Mouse (Mus musculus) heart, adult 9 months (tissue): ENCODE data around the gene Aqp3.

Source experiments
- DNase-seq, 2 experiments: peaks; one replicate each; pipeline ENCODE4 v3.0.0; 2022; ENCODE audit warnings: low spot score in 2 of 2

Gene Aqp3

DNA sequence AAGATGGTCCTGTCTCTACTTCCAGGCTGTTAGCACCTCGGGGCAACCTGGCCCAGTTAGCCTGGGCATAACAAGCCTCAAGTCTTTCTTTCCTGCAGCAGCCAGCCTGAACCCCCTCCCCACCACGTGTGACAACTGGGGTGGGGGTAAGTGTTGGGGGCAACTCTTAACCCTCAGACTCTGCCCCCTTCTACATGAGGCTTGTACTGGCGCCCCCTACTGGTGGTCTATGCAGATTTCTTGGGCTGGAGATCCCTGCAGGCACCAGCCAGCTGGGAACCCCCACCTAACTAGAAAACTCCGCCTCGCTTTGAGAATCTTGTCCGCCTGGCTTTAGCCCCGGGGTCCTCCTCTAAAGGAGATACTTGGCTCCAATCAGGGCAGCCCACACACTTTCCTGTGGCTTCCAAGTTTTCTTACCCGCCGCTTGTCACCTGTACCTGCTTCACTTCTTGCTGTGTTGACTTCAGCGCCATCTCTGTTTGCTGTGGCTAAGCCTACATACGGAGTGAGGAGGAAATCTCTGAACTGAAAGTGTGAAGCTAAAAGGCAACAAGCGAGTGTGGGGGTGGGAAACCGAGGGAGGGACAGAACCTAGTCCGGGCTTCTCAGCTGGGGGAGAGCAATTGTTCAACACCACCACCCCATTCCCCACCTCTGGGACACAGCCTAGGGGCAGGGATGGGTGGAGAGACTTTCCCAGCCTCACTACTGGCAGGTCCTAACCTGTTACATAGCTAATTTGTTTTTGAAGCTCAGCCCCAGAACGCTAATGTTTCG, 33.9 kb downstream of the Aqp3 start:
- no peak for DNase-seq

DNA sequence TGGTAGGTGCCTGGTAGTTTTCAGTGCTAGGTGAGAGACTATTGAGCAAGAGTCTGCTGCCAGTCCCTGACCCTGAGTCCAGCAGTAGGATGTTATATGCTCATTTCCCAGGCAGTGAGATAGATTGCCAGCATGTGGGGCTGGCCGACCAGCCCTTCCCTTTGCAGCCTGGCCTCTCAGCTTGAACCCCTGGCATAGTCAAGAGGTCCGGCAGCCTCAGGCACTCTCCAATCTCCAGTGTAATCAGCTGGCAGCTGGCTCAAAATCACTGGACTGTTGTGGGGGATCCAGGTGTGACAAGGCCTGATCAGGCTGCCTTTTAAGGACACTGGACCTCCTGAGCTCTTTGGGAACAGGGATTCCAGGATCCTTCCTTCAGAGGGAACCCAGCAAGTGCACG, 34.6 kb downstream of the Aqp3 start:
- no peak for DNase-seq

GRCm38 (mm10) chr4:41057361-41057760, 40.6 kb downstream of the Aqp3 start:
- no peak for DNase-seq

DNA sequence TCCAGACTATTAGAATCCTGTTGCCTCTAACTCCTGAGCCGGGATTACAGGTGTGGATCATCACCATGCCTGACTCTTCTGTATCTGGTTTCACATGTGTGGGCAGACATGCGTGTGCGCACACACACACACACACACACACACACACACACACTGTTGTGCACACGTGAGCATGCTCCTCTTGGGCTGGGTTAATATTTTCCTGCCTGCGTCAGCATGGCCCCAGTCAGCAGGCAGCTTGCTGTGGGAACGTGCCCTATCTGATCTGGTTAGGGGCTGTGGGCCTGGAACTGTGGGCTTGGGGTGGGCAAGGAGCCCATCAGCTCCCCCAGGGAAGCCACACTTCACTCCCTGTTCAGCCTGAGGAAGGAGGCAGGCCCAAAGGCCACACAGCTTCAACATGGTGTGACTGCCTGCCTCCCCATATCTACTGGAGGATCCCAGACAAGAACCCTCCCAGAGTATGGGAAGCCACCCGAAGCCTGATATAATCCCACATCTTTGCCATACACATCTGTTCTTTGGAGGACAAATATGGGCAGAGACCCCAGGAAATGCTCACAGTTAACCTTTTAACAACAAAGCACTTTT, 41.1 kb downstream of the Aqp3 start:
- no peak for DNase-seq

GRCm38 (mm10) chr4:41056253-41056652, 41.7 kb downstream of the Aqp3 start:
- no peak for DNase-seq

GRCm38 (mm10) chr4:41055111-41055510, 42.9 kb downstream of the Aqp3 start:
- DNase-seq = no peak

GRCm38 (mm10) chr4:41051781-41052180, 46.2 kb downstream of the Aqp3 start:
- DNase-seq = no peak

- DNase-seq = peak in 1 of 2 experiments; percentile 81
Observed at GRCm38 (mm10) chr4:41050726-41051675, 47.0 kb downstream of the Aqp3 start.

GRCm38 (mm10) chr4:41048926-41049325, 49.1 kb downstream of the Aqp3 start:
- no peak for DNase-seq

DNA sequence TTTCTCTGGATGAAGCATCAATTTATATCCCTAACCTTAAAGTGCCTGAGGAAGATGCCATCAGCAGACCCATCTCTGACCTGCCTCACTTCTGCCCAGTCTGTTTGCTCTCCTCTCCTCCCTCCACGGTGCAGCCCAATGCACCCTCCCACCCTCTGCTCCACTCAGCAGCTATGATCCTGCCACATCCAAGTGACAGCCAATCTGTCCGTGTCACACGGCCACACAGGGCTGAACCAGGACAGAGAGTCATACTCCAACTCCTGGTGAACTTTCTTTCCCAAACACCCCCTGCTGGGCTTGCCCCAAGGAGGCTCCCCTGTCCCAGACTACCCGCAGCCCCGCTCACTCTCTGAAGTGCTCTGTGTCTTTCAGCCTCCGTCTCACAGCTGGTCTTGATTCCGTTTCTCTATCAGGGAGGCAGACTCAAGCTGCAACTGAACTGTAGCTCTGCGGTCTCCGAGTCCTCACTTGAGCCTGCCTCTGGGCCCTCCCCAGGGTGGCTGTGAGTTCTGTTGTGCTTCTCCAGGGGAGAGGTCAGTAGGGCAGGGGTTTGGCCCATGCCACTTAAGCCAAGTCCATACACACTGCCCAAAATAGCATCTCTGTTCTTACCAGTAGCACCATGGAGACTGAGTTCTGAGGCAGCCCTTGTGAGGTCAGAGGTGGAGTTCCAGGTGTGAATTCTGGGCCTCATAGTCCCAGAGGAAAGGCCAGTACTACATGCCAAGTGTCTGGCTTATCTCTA, 50.3 kb downstream of the Aqp3 start, which contains the start of gene Aqp7:
TSS of gene Aqp7 (minus strand) at position 616 of the 748 bp plus-strand sequence.
- DNase-seq = peak; percentile 65 to 80

DNA sequence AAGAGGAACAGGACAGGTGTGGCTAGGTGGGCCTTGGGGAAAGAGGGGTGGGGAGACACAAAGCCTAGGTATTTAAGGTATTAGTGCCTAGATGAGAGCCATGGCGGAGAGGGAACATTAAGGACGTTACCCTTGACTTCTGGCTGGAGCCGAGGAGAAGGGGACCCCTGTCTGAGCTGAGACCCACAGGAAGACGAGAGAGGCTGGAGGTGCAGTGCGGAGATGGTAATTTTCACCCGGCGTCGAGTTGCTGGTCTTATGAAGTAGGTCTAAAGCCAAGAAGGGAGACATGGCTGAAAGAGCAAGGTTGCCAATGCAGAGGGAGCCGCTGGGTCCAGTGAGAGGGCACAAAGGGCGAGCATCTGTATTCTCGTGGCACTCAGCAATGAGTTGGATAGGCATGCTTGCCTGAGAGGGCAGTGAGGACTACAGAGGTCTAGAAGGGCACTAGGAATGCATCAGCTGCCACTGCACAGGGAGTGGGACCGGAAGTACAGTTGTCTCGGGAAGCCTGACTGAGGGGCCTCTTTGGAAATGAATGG, 51.7 kb downstream of the Aqp3 start:
- no peak for DNase-seq

DNA sequence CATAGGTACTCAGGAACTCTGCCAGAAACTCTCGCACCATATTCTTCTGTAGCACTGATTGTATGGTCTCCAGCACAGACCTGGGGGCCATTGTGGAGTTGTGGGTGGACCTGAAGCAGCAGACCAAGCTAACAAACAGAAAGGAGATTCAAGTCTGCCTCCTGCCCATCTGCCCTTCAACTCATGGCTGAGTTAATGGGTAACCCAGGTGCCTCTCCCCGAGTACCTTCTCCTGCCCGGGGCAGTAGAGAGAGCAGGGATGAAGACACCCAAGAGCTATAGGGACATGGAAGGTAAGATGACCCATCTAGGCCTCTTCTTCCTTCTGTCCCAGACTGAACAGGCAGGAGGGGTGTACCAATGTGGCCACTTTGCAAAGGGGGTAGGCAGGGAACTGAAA, 52.7 kb downstream of the Aqp3 start:
- DNase-seq = no peak

GRCm38 (mm10) chr4:41043961-41044360, 54.0 kb downstream of the Aqp3 start:
- DNase-seq = peak; percentile 35 to 42

DNA sequence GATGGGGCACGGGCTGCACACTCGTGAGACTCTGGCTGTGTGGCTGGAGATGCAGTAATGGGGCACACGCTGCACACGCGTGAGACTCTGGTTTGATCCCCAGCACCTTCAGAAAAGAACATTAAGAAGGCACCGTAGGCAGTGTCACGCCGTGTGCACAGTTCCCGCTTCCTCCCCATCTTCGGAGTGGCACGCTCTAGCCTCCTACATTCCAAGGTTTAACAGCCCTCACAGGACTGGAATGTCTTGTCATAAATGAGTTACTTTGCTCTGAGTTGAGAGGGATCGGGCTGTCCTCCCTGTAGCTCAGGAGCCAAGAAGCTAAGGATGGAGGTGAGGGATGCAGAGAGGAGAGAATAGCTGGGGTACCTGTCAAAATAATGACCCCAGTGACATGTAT, 55.1 kb downstream of the Aqp3 start:
- no peak for DNase-seq
